Mouse (Mus musculus) megakaryocyte-erythroid progenitor cell, adult 5-6 weeks (primary cell): ENCODE results near the gene Hsp90ab1. TPM values are rescaled to one million over a fixed set of nuclear protein-coding genes. Genes with fewer than 3 reads are reported as not detected.

ENCODE experiments used
- ATAC-seq: replicated peaks from 2 replicates; pipeline ENCODE4 v1.8.0; 2016; ENCODE audit warnings: mild to moderate bottlenecking, inconsistent platforms; ENCODE audit not compliant: severe bottlenecking, poor library complexity, low FRiP score, low TSS enrichment
- total RNA-seq, 2 experiments: library from RNA; stranded (forward) in 1 of 2; stranded (reverse) in 1 of 2; fragments of 200-1000, 215-1000 nt in 1 of 2; fragments of >200 nt in 1 of 2; fragmentation: Nextera tagmentation in 1 of 2; gene quantifications; 2 replicates each; pipeline ENCODE4 v1.2.3; 2014 to 2017

Gene Hsp90ab1
- total RNA-seq, 2 experiments from 2014 or later = 1,847 to 3,319 TPM

DNA sequence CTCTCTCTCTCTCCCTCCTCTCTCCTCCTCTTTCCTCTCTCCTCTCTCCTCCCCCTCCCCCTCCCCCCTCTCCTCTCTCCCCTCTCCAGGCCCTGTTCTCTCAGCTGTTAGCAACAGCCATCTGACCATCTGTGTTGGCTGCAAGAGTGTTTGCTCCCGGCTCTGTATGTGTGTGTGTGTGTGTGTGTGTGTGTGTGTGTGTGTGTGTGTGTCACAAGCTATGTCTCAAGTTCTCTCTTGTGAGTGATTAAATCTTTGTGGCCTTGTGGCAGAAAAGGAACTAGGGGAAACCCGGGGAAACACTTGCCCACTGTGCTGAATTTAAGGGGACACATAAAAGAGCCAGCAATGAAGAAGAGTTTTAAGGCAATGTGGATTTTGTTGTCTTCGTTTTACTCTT lies 24.7 kb upstream of the Hsp90ab1 start:
- no peak for ATAC-seq

GRCm38 (mm10) chr17:45596631-45597396 lies 23.7 kb upstream of the Hsp90ab1 start:
- ATAC-seq = peak; percentile 69

- no peak for ATAC-seq
Measured at GRCm38 (mm10) chr17:45595736-45596390, 22.8 kb upstream of the Hsp90ab1 start.

DNA sequence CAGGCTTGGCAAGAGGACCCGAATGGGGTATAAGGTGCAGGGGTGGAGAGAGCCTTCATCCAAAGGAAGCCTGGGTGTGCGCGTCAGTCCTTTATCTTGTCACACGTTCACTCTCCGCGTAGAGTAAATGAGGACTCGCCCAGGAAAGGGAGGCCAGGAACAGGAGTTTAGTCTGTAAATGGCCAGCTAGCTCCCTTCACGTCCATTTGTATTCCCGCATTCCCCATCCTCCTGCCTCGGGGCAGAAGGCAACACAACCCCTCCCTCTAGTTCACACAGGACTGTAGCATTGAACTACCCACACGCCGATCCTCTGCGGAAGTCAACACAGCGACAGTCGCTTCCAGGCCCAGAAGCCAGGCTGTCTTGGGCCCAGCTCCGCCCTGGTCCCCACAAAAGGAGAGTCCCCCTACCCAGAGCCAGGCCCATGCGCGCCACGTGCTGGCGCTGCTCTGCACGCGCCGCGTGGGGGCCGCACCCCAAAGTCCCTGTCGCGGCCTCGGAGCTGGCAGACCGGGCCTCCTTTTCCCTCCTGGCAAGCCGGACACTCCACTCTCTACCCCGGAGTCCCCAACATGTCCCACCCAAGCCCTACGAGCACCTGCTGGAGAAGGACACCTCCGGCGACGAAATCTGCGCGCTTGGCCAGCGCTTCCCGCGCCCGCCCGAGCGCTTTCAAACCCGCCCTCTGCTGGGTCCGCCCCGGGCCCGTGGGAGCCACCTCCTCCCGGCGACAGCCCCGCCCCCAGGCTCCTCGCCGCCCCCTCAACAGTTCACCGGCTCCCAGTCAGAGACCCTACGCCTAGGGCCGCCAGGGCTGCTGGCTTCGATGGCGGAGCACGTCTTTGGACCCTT lies 22.0 kb upstream of the Hsp90ab1 start:
- ATAC-seq = peak; percentile 27

DNA sequence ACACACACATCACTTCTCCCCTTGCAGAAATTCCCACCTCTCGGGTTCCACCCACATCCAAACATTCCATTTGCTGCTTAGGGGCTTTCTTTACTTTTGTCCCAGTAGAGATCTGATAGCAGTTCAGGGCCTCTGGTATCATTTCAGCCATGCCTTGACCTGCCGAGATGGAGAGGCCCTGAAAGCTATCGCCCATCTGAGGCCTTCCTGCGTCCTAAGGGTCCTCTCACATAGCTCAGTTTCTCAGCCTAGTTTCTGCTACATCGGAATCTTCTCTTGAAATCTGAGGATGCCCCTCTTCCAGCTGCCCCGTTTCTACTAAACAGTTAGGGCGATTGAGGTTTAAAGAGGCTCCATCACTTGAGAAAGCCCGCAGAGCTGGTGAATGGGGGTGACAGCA lies 21.1 kb upstream of the Hsp90ab1 start:
- ATAC-seq = no peak

- ATAC-seq = peak; percentile 60
Measured at GRCm38 (mm10) chr17:45593479-45593878, 20.4 kb upstream of the Hsp90ab1 start.

GRCm38 (mm10) chr17:45592606-45593431 lies 19.7 kb upstream of the Hsp90ab1 start:
- ATAC-seq = peak; percentile 49

DNA sequence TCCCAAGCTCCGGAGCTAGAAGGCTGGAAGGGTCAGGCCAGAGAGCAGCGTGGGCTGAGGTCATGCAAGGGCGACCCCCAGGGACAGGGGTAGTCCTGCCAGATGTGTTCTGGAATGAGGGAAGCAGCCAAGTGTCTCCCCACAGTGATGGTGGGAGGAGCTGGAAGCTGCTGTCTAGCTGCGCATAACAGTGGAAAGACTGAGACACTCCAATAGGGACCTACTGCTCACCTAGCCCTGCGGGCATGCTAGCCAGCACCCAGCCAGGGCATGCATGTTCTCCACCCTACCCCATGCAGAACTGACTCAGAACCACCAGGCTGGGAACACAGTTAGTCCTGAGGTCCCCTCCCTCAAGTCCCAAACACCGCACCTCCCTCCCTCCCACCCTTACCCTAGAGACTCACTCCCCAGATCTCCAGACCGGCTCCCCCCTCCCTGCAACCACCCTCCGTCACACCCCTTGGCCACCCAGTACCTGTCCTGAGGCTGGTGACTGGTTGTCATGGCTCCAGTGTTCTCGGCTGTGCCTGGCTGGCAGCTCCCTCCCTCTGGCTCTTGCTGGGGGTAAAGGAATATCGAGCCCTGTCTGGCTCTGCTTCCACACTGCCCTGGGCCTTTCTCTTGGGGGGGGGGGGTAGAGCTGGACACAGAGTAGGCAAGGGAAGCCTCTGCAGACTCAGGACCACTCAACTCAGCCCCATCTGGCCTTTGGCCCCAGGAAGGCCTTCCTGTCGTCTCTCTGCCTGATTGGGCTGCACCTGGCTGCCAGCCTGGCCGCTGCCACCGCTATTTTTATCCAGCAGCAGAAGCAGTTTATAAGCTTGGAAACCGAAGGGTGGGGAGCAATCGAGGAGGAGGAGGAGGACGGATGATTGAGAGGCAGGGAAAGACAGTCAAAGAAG lies 18.9 kb upstream of the Hsp90ab1 start:
- ATAC-seq = no peak

DNA sequence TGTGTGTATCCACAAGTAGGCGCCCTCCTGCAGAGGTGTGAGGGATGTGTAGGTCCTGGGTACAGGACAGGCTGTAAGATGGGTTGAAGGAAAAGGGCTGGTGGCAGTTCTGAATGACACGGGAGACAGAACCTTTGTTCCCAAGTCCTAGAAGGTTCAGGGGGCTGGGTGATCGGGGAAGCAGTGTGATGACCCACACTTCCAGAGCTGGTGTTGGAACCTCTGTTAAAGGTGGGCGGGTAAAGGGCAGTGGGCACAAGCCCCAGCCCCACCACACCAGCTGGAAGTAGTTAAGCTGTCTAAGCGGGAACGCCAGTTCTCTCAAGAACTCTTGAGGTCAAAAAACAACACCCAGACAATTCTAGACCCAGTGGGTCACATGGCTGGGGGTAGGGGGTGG lies 17.3 kb upstream of the Hsp90ab1 start:
- ATAC-seq = no peak

- no peak for ATAC-seq
Measured at GRCm38 (mm10) chr17:45589844-45590243, 16.8 kb upstream of the Hsp90ab1 start.

DNA sequence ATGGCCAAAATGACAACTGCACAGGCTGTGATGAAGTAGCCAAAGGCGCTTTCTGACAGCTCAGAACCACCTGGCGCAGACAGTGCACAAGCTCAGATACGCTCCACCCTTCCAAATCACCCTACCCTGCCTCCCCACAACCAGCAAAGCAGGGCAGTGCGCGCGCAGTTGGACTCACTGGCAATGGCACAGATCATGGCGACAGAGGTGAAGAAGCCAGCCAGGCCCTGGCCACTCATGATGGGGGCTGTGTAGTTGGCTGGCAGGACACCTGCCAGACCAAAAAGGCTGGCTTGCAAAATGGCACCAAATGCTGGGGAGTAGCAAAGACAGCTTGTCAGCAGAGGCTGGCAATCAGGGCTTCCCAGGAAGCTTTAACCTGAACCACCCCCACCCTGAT lies 16.2 kb upstream of the Hsp90ab1 start:
- ATAC-seq = no peak

- no peak for ATAC-seq
Measured at GRCm38 (mm10) chr17:45588370-45588769, 15.3 kb upstream of the Hsp90ab1 start.

- ATAC-seq = no peak
Measured at GRCm38 (mm10) chr17:45586449-45586837, 13.4 kb upstream of the Hsp90ab1 start.

DNA sequence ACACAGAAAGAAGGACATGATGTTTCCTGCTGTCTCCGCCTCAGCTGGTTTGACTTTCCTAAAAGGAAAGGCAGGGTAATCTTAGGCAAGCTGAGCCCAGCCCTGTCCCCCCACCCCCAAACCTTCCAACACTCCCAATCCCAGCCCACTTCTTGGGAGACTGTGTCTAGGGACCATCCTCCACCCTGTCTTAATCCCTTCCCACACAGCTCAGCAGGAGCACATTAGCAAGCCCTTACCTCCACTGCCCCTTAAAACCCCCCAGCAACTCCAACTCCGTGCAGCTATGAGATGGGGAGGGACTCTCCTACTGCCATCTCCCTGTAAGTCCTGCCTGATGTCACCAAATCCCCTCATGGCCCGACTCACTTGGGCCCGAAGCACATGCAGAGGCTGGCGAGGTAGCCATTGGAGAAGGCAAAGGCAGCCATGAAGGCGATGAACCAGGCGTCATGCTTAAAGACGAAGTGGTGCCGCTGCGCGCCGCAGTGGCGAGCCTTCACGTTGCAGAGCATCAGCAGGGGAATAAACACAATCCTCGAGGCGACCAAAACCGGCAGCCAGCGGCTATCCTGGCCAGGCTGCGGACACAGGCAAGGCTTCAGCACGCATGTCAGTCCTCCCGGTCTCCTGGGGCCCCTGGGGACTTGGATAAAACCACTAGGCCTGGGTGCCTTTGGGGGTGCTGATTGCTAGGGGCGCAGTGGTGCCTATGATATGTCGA lies 12.8 kb upstream of the Hsp90ab1 start:
- ATAC-seq = no peak

- ATAC-seq = no peak; the same call in 1 of the 2 replicates
Measured at GRCm38 (mm10) chr17:45584939-45585678, 12.0 kb upstream of the Hsp90ab1 start.

DNA sequence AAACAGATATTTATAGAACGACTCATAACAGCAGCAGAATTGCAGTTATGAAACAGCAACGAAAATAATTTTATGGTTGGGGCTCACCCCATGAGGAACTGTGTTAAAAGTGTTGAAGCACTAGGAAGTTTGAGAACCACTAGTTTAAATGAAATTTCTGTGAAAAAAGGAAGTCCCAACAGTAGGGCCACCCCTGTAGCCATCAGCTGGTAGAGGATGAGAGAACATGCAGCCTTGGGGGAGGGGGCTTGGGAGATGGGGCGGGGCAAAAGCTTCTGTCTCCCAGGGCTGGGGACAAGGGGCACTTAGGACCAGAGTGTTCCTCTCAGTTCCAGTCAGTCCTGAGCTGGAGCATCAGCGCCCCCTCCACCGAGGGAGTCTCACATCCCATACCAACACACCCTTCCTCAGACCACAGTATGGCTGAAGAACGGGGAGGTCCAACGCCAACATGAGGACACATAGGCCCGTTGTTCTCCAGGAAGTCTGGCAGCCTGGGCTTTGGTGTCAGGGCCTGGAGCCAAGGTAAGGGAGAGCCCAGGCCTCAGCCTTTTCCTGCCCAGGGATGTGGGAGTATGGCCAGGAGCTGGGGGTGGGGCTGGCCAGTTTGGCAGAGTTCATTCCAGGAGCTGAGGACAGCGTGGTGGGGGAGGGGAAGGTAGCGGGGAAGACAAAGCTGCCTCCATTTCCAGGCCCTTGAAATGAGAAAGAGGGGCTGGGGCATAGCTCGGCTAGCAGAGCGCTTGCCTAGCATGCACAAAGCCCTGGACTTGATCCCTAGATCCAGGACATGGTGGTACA lies 11.2 kb upstream of the Hsp90ab1 start:
- no peak for ATAC-seq
